Mouse (Mus musculus) right cerebral cortex, postnatal 25 days (tissue): ENCODE results near the gene Pbld2.

Source experiments
- DNase-seq: peaks from one replicate; pipeline ENCODE4 v3.0.0; 2022

Pbld2 gene

GRCm38 (mm10) chr10:63065561-63065960, 41.4 kb downstream of the Pbld2 start:
- no peak for DNase-seq

- DNase-seq, result peak; percentile 62
Measured at GRCm38 (mm10) chr10:63065988-63066387, 41.9 kb downstream of the Pbld2 start.

- DNase-seq, result no peak
Measured at GRCm38 (mm10) chr10:63086304-63086703, 62.2 kb downstream of the Pbld2 start.

- no peak for DNase-seq
Measured at GRCm38 (mm10) chr10:63089103-63089757, 65.1 kb downstream of the Pbld2 start.

GRCm38 (mm10) chr10:63089758-63090571, 65.8 kb downstream of the Pbld2 start:
- DNase-seq, result peak; percentile 23

GRCm38 (mm10) chr10:63091915-63092314, 67.8 kb downstream of the Pbld2 start:
- DNase-seq, result no peak

GRCm38 (mm10) chr10:63092616-63093550, 68.8 kb downstream of the Pbld2 start:
- DNase-seq, result no peak

- DNase-seq, result no peak
Measured at GRCm38 (mm10) chr10:63096757-63097156, 72.6 kb downstream of the Pbld2 start.

GRCm38 (mm10) chr10:63098191-63098590, 74.1 kb downstream of the Pbld2 start:
- DNase-seq, result no peak

GRCm38 (mm10) chr10:63099521-63099920, 75.4 kb downstream of the Pbld2 start, which contains the start of gene Atoh7:
Atoh7 (plus strand) TSS chr10:63099651.
- DNase-seq, result peak; percentile 40

GRCm38 (mm10) chr10:63099941-63100562, 75.9 kb downstream of the Pbld2 start:
- DNase-seq, result peak; percentile 78

GRCm38 (mm10) chr10:63100657-63101056, 76.5 kb downstream of the Pbld2 start:
- DNase-seq, result no peak
